Mouse (Mus musculus) 3T3-L1 (cell line): ENCODE measurements around the gene Slc4a3.

Experiments used
- DNase-seq: peaks from one replicate; pipeline ENCODE4 v3.0.0-alpha.2; 2015; ENCODE audit warnings: low read depth, low spot score

Gene Slc4a3

GRCm38 (mm10) chr1:75596906-75597305, 50.8 kb downstream of the Slc4a3 start:
- DNase-seq, result no peak

DNA sequence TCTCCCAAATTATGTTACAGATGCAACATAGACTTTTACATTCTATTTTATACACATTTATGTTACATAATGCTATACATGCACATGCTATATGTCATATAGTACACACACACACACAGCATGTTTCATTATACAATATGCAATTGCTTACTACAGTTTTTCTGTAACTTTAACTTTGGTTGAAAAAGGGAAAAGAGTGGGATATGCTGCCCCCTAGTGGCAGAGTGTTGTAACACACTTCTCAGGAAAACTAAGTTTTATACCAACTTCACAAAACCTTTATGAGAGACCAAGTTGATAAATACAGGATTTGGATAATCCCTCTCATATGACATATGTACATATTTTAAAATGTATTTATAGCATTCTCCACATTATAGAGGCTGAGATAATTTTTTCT, 51.6 kb downstream of the Slc4a3 start:
- DNase-seq, result peak; percentile 78

- no peak for DNase-seq
Measured at GRCm38 (mm10) chr1:75601738-75602137, 55.7 kb downstream of the Slc4a3 start.

DNA sequence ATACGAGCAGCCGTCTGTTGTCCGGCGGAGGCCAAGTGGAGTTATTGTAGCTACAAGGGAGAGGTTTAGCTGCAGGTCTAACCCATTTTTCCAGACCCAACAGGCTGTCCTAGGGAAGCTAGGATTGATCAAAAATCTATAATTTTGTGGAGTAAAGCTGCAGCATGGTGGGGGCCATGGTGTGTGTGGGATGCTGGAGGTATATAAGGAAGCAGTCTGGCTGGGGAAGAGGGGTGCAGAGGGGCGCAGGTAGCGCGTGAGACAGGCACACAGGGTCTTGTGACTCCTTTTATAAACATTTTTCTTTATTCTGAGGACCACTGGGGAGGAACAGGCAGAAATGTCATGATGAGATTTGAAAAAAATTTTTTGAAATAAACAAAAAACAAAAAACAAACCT, 57.5 kb downstream of the Slc4a3 start:
- no peak for DNase-seq

GRCm38 (mm10) chr1:75608225-75608624, 62.2 kb downstream of the Slc4a3 start:
- no peak for DNase-seq

- no peak for DNase-seq
Measured at GRCm38 (mm10) chr1:75608625-75609263, 62.7 kb downstream of the Slc4a3 start.

- no peak for DNase-seq
Measured at GRCm38 (mm10) chr1:75609264-75609662, 63.2 kb downstream of the Slc4a3 start.

DNA sequence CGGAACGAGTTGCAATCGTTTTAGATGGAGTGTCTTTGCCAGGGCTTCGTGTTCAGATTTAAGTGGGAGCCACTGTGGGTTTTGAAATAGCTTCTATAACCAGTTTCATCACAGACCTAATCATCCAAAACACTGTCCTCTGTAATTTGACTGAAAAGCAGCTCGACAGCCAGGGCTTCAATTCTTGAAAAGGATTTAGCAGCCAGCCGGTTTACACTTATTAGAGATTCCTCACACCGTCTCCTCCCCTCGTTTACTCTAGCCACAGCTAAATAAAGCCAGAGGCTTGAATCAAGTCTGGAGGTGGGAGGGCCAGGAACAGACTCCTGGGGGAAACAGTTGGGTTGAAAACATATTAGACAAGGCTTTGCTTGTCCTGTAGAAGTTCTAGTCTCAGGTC, 64.5 kb downstream of the Slc4a3 start:
- DNase-seq, result no peak
